ENCODE assay signal across 8 mouse cellular contexts in the genomic region with DNA sequence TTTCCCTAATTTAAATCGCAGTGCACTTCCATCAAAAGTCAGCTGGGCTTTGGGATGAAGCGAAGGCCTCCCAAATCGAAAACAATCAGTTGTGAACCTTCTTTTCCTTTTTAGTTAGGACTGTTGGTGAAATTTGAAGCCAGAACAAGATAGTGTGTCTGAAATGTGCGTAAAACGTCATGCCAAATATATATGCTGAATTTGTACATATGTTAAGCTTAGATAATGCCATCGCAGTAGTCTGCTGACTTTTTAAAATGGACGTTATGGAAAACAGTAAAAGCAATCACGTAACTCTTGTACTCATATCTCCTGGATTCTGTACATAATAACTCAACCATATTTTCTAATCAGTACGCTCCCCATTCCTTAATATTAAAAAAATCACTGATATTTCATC. TPM values are rescaled to one million over a fixed set of nuclear protein-coding genes. Genes with fewer than 3 reads are reported as not detected.
DNase-seq lines count a peak whose midpoint lies in the region; ATAC-seq and TF ChIP-seq lines count a peak whose summit lies in the region.

No protein-coding gene starts in this region.

- peaks cover 57% of the 10 kb centered on the region for H3K79me3 ChIP-seq in C2C12 (ENCODE audit: low read depth)

- peak overlapping the region; percentile 76 for H3K4me2 ChIP-seq in liver, embryonic 12.5 days

- H3K36me3 ChIP-seq in C2C12 (ENCODE audit: control insufficient read depth, insufficient read depth) = peaks cover 26% of the 10 kb centered on the region
- peaks cover 50% of the 10 kb centered on the region for H3K36me3 ChIP-seq in erythroblast, embryonic 14.5 days (ENCODE audit: control insufficient read depth)
- peaks cover 26% of the 10 kb centered on the region for H3K36me3 ChIP-seq in liver, embryonic 12.5 days

- 12% methylated on average over 9 of the region's 9 CpGs for WGBS in liver, embryonic 12.5 days (ENCODE audit: insufficient replicate concordance)

- H3K4me1 ChIP-seq in erythroblast, embryonic 14.5 days (ENCODE audit: control insufficient read depth) = peaks cover 51% of the 10 kb centered on the region
- H3K4me1 ChIP-seq in liver, embryonic 12.5 days = peaks cover 52% of the 10 kb centered on the region

- H3K79me2 ChIP-seq in C2C12 (ENCODE audit: control insufficient read depth, insufficient read depth) = peaks cover 62% of the 10 kb centered on the region

- ATAC-seq in liver, embryonic 12.5 days = no peak
- no peak for ATAC-seq in activated CD4-positive, CD25-positive, alpha-beta regulatory T cell, adult 4 months

- H3ac ChIP-seq in C2C12 (ENCODE audit: control insufficient read depth, insufficient read length, low read depth) = no peak overlapping the region

- no peak for DNase-seq in gastrocnemius, adult 2 months
- no peak for DNase-seq in gastrocnemius, postnatal 14 days
- no peak for DNase-seq in layer of hippocampus, adult 9-10 months (ENCODE audit: low spot score)
- DNase-seq in adrenal gland, adult 8-10 months = no peak

- peak overlapping the region; percentile 96 for H3K27ac ChIP-seq in gastrocnemius, adult 2 months
- H3K27ac ChIP-seq in liver, embryonic 12.5 days = peak overlapping the region; percentile 98

- H3K27me3 ChIP-seq in C2C12 (ENCODE audit: control insufficient read depth, insufficient read depth, insufficient read length) = no peaks in the 10 kb centered on the region
- no peaks in the 10 kb centered on the region for H3K27me3 ChIP-seq in erythroblast, embryonic 14.5 days (ENCODE audit: control insufficient read depth)
- H3K27me3 ChIP-seq in liver, embryonic 12.5 days (replicated peaks) = no peaks in the 10 kb centered on the region

- H3K9me3 ChIP-seq in erythroblast, embryonic 14.5 days (ENCODE audit: control insufficient read depth, low read length) = no peaks in the 10 kb centered on the region
- H3K9me3 ChIP-seq in liver, embryonic 12.5 days (replicated peaks) = no peaks in the 10 kb centered on the region

- no peak for TF ChIP-seq CTCF in gastrocnemius, adult 2 months (IDR thresholded peaks at IDR 0.05)
- TF ChIP-seq CTCF in C2C12 (IDR thresholded peaks at IDR 0.05; ENCODE audit: control insufficient read depth, insufficient read depth, insufficient read length) = no peak

- H3K9ac ChIP-seq in liver, embryonic 12.5 days = peak overlapping the region; percentile 100

- intact Hi-C loops in gastrocnemius, adult 2 months (cut with DNase I) = loop anchor here (5.0 to 10.0 kb wide), 2 partner anchors 53 to 360 kb away; a partner anchor contains a TSS
- intact Hi-C loops in gastrocnemius, postnatal 14 days (cut with DNase I; ENCODE audit: low total_unique reads) = no loop called here

- H3K4me3 ChIP-seq in gastrocnemius, adult 2 months = peak overlapping the region; percentile 79
- peak overlapping the region; percentile 83 for H3K4me3 ChIP-seq in C2C12 (ENCODE audit: insufficient read depth, poor library complexity, severe bottlenecking)
- peak overlapping the region; percentile 100 for H3K4me3 ChIP-seq in erythroblast, embryonic 14.5 days (replicated peaks)
- peak overlapping the region; percentile 99 for H3K4me3 ChIP-seq in liver, embryonic 12.5 days

TF ChIP-seq in C2C12, 6 proteins besides CTCF, POLR2A, EP300 and RAD21:
- TF ChIP-seq FOSL1 (IDR thresholded peaks at IDR 0.05; ENCODE audit: insufficient read depth, low read length, poor library complexity, severe bottlenecking) = no peak
- no peak for TF ChIP-seq MAX (IDR thresholded peaks at IDR 0.05)
- TF ChIP-seq MYOD1 (IDR thresholded peaks at IDR 0.05; ENCODE audit: control insufficient read depth, insufficient read length, low read depth) = no peak
- TF ChIP-seq MYOG (IDR thresholded peaks at IDR 0.05; ENCODE audit: control insufficient read depth, extremely low read depth, insufficient read length) = no peak
- TF ChIP-seq CEBPB (IDR thresholded peaks at IDR 0.05; ENCODE audit: low read depth) = no peak
- TF ChIP-seq USF1 (IDR thresholded peaks at IDR 0.05; ENCODE audit: low read depth) = no peak

RNA-seq across cellular contexts. Expression of a gene that starts 1.2 kb away (rescaled TPM):
- total RNA-seq in gastrocnemius, adult 2 months (2021) = 10 to 100 TPM; 38.8 to 40.0 TPM
- 10 to 100 TPM; 38.4 to 40.8 TPM for total RNA-seq in gastrocnemius, postnatal 14 days (2021)
- 9.7 TPM for polyA plus RNA-seq in C2C12 (2012; fragmentation: generic; extraction: Trizol)
- 0.77 and 1.1 TPM in 2 replicates for polyA plus RNA-seq in erythroblast, embryonic 14.5 days (2012)
- polyA plus RNA-seq in liver, embryonic 12.5 days (2016; fragmentation: Nextera tagmentation; extraction: Ambion mirVana) = 43.8 and 46.4 TPM in 2 replicates
- 10 to 100 TPM; 45.6 to 50.6 TPM for polyA plus RNA-seq in activated CD4-positive, CD25-positive, alpha-beta regulatory T cell, adult 4 months (2017; shearing (Covaris generic))
- total RNA-seq in adrenal gland, adult 8-10 months (2022) = 100 to 1,000 TPM in 1 of 4 experiments, 10 to 100 TPM in 3; 77.4 to 100 (median 83.2) TPM
